Mouse (Mus musculus): ENCODE measurements around the gene Cbx8. TPM values are rescaled to one million over a fixed set of nuclear protein-coding genes. Genes with fewer than 3 reads are reported as not detected.

Cbx8 gene
- total and polyA plus RNA-seq, 2 experiments from 2014 or later: 7.6 to 15.5 TPM

- ATAC-seq (ENCODE audit: low FRiP score): no peak
- peaks cover 28% of the 10 kb centered on the region for H3K27me3 ChIP-seq (ENCODE audit: insufficient read depth, low read length)
- 2% methylated on average over 47 of the region's 47 CpGs for WGBS
Observed at GRCm38 (mm10) chr11:119054351-119055345, 13.9 kb upstream of the Cbx8 start.

DNA sequence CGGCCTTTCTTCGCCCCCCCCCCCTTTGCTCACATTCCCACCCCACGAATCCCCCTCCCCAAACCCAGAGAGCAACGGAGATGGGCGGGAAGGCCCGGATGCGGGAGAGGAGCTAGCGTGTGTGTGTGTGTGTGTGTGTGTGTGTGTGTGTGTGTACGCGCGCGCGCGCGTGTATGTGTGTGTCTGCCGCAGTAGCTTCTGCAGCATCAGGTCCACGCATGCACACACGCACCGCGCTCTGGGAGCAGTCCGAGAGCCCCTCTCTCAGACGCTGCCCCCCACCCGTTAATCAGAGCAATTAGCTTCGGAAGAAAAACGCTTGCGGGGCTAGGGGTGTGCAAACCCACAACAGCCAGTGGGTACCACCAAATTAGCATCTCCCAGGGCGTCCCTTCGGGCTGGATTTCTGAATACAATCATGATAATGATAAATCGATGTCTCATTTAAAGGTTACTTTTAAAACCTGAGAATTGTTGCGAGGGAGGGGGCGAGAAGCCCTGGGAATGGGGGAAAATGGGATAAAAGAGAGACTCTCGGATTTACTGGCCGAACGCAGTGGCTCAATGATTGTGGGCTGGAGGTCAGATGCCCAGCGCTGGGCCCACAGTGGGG, 13.1 kb upstream of the Cbx8 start:
- peak overlapping the region; percentile 98 for H3K4me2 ChIP-seq (ENCODE audit: low read depth, low read length, poor library complexity, severe bottlenecking)
- H3K9me3 ChIP-seq (ENCODE audit: low read length): no peaks in the 10 kb centered on the region
- ATAC-seq (ENCODE audit: low FRiP score) (peak; percentile 67), DNase-seq (ENCODE audit: low spot score) (peak; percentile 89)
- WGBS: under 1% methylated on average over 32 of the region's 35 CpGs
- no peaks in the 10 kb centered on the region for H3K36me3 ChIP-seq (ENCODE audit: insufficient read depth, low read length)
- peak overlapping the region; percentile 43 for H3K4me3 ChIP-seq (ENCODE audit: low read depth, low read length)
- H3K27ac ChIP-seq (ENCODE audit: low read depth, low read length): peak overlapping the region; percentile 92
- peaks cover 28% of the 10 kb centered on the region for H3K27me3 ChIP-seq (ENCODE audit: insufficient read depth, low read length)
- TF ChIP-seq CTCF (IDR thresholded peaks at IDR 0.05): no peak
- peaks cover 43% of the 10 kb centered on the region for H3K4me1 ChIP-seq (ENCODE audit: insufficient read depth, low read length)
- peak overlapping the region; percentile 70 for H3K9ac ChIP-seq (replicated peaks; ENCODE audit: low read length, poor library complexity, severe bottlenecking)

More at GRCm38 (mm10) chr11:119054351-119055345, 13.9 kb upstream of the Cbx8 start:
- TF ChIP-seq CTCF (IDR thresholded peaks at IDR 0.05): peak; percentile 72
- Histone ChIP-seq H3K4me1 (ENCODE audit: insufficient read depth, low read length) (peaks cover 44% of the 10 kb centered on the region), H3K4me2 (ENCODE audit: low read depth, low read length, poor library complexity, severe bottlenecking) (peak overlapping the region; percentile 98), H3K9me3 (ENCODE audit: low read length) (no peaks in the 10 kb centered on the region), H3K4me3 (ENCODE audit: low read depth, low read length) (peak overlapping the region; percentile 43), H3K36me3 (ENCODE audit: insufficient read depth, low read length) (no peaks in the 10 kb centered on the region), H3K27ac (ENCODE audit: low read depth, low read length) (peak overlapping the region; percentile 92), H3K9ac (replicated peaks; ENCODE audit: low read length, poor library complexity, severe bottlenecking) (peak overlapping the region; percentile 70)
- DNase-seq (ENCODE audit: low spot score): peak; percentile 62

DNA sequence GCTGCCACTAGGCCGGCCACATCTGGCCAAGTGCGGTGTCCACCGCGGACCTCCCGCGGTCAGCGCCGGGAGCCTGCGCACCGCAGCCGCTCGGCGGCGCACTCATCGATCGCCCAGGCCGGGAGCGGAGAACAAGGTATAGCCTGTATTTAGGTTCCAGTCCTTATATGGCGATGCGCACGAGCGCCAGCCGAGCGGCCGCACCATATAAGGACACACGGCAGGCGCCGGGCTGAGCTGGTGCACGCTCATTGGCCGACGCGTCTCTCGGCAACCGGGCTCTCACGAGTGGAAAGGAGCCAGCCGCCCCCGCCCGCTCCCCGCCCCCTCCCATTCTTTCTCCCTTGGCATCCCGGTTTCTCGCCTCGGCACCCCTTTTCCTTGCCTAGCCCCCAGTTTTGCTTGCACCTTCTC, 12.5 kb upstream of the Cbx8 start:
- ATAC-seq (ENCODE audit: low FRiP score) (peak; percentile 91), DNase-seq (ENCODE audit: low spot score) (peak; percentile 97)
- Histone ChIP-seq H3K4me1 (ENCODE audit: insufficient read depth, low read length) (peaks cover 37% of the 10 kb centered on the region), H3K9me3 (ENCODE audit: low read length) (no peaks in the 10 kb centered on the region), H3K9ac (replicated peaks; ENCODE audit: low read length, poor library complexity, severe bottlenecking) (peak overlapping the region; percentile 70), H3K4me3 (ENCODE audit: low read depth, low read length) (peak overlapping the region; percentile 43), H3K27ac (ENCODE audit: low read depth, low read length) (peak overlapping the region; percentile 92), H3K4me2 (ENCODE audit: low read depth, low read length, poor library complexity, severe bottlenecking) (peak overlapping the region; percentile 98), H3K36me3 (ENCODE audit: insufficient read depth, low read length) (no peaks in the 10 kb centered on the region), H3K27me3 (ENCODE audit: insufficient read depth, low read length) (peaks cover 25% of the 10 kb centered on the region)
- WGBS: under 1% methylated on average over 40 of the region's 42 CpGs
- TF ChIP-seq CTCF (IDR thresholded peaks at IDR 0.05): peak; percentile 62

GRCm38 (mm10) chr11:119052661-119053256, 12.0 kb upstream of the Cbx8 start:
- WGBS: 2% methylated on average over 13 of the region's 13 CpGs
- peak overlapping the region; percentile 54; the same call in 1 of the 2 replicates for H3K9ac ChIP-seq (replicated peaks; ENCODE audit: low read length, poor library complexity, severe bottlenecking)
- H3K27ac ChIP-seq (ENCODE audit: low read depth, low read length): peak overlapping the region; percentile 92
- H3K9me3 ChIP-seq (ENCODE audit: low read length): no peaks in the 10 kb centered on the region
- ATAC-seq (ENCODE audit: low FRiP score): no peak
- peaks cover 25% of the 10 kb centered on the region for H3K27me3 ChIP-seq (ENCODE audit: insufficient read depth, low read length)
- peak overlapping the region; percentile 98 for H3K4me2 ChIP-seq (ENCODE audit: low read depth, low read length, poor library complexity, severe bottlenecking)
- no peak for DNase-seq (ENCODE audit: low spot score)
- TF ChIP-seq CTCF (IDR thresholded peaks at IDR 0.05): no peak
- H3K4me1 ChIP-seq (ENCODE audit: insufficient read depth, low read length): peaks cover 32% of the 10 kb centered on the region
- H3K4me3 ChIP-seq (ENCODE audit: low read depth, low read length): peak overlapping the region; percentile 43
- H3K36me3 ChIP-seq (ENCODE audit: insufficient read depth, low read length): no peaks in the 10 kb centered on the region

DNA sequence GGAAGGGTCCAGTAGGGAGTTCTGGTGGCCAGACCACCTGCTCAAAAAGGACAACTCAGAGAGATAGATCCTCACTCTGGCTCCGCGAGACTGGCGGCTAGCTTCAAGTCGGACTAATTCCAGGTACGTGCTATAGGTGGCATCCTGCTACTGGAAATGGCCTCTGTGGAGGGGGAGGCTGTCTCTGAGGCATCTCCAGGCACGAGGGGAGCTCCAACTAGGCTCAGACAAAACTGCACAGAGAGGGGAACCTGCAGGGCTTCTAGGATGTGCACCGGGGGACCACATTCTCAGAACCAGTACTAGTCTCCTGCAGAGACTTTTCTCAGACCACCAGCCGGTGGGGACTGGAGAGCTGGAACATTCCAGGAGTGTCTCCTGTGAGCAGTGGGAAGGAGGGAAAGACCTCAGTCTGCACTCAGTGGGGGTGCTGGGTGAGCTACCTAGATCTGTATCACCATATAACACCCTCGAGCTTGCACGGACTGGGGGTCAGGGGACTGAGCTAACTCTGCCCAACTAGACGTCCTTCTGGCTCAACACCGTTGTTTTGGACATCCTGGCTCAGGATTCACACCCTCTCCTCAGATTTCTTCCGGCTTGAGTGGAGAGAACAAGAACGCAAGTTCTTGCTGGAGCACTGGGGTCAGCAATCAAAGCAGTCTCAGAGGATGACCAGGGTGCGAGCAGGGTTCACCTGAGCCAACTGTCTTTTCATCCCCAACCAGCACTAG, 11.3 kb upstream of the Cbx8 start:
- no peaks in the 10 kb centered on the region for H3K36me3 ChIP-seq (ENCODE audit: insufficient read depth, low read length)
- no peaks in the 10 kb centered on the region for H3K9me3 ChIP-seq (ENCODE audit: low read length)
- WGBS: 5% methylated on average over 15 of the region's 15 CpGs
- peak overlapping the region; percentile 98; the same call in 1 of the 2 replicates for H3K4me2 ChIP-seq (ENCODE audit: low read depth, low read length, poor library complexity, severe bottlenecking)
- peaks cover 27% of the 10 kb centered on the region for H3K27me3 ChIP-seq (ENCODE audit: insufficient read depth, low read length)
- ATAC-seq (ENCODE audit: low FRiP score): no peak
- H3K27ac ChIP-seq (ENCODE audit: low read depth, low read length): peak overlapping the region; percentile 92; the same call in 1 of the 2 replicates
- peak; percentile 84 for TF ChIP-seq CTCF (IDR thresholded peaks at IDR 0.05)
- H3K9ac ChIP-seq (replicated peaks; ENCODE audit: low read length, poor library complexity, severe bottlenecking): peak overlapping the region; percentile 54; the same call in 1 of the 2 replicates
- peak; percentile 79 for DNase-seq (ENCODE audit: low spot score)
- peaks cover 25% of the 10 kb centered on the region for H3K4me1 ChIP-seq (ENCODE audit: insufficient read depth, low read length)
- H3K4me3 ChIP-seq (ENCODE audit: low read depth, low read length): no peak overlapping the region

Data from midbrain, postnatal 0 days (tissue).